Mouse (Mus musculus) monocyte, adult 2 months (primary cell): ENCODE data around the gene Rtp4.

Experiments used
- DNase-seq, 2 experiments: peaks; one replicate each; pipeline ENCODE4 v3.0.0; 2022; ENCODE audit warnings: low spot score in 2 of 2, low read depth in 1 of 2

Rtp4 gene

GRCm38 (mm10) chr16:23511166-23511935 is 8.7 kb upstream of the Rtp4 start:
- DNase-seq: no peak

DNA sequence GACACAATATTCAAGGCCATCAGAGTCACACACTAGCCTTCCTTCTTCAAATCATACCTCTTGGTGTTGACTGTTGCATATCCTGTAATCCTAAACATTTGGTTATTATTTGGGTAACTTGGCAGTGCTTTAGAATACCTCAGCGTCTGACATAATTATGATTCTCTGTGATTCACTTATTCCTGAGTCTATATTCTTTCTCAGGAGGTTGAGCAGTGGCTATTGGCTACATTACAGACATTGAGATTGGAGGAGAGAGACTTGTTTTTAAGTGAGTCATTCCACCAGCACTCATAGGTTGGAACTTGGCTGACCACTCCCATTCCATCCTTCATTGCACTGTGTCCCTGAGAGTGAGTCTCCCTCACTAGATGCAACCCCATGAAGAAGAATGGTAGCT is 6.7 kb upstream of the Rtp4 start:
- no peak for DNase-seq

- DNase-seq: no peak
Measured at GRCm38 (mm10) chr16:23515766-23516165, 4.3 kb upstream of the Rtp4 start.

DNA sequence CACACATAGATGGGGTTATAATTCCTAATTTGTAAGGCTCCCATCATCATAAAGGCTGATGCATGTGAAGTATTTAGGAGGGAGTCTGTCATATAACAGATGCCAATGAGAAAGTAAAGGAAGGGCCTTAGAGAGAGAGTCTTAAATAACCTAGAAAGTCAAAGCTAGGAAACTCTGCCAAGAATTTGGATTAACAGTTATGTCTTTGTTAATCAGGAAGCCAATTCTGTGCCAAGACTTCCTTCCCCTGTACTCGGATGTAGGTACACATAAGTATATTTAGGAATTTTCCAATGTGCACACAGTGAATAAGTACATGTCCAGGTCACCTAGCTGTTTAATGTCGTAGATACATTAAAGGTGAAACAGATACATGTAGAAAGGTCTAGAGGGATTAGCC is 3.5 kb upstream of the Rtp4 start:
- DNase-seq: no peak

DNA sequence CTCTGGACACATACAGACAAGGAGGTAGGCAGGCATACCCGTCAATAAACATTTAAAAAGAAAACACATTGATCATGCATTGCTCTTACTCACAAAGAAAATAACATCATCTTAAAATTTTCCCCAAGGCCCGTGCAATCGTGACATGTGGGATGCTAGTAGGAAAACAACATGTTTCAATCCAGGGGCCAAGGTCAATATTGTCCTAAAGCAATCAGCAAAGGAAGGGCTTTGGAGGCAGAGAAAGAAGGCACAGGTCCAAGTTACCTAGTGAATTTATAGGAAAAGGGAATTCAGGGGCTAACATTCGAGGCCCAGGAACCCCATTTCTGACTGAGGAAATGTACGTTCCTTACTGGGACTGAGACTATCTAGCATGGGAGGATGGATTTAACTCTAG is 2.9 kb upstream of the Rtp4 start:
- DNase-seq: no peak

DNA sequence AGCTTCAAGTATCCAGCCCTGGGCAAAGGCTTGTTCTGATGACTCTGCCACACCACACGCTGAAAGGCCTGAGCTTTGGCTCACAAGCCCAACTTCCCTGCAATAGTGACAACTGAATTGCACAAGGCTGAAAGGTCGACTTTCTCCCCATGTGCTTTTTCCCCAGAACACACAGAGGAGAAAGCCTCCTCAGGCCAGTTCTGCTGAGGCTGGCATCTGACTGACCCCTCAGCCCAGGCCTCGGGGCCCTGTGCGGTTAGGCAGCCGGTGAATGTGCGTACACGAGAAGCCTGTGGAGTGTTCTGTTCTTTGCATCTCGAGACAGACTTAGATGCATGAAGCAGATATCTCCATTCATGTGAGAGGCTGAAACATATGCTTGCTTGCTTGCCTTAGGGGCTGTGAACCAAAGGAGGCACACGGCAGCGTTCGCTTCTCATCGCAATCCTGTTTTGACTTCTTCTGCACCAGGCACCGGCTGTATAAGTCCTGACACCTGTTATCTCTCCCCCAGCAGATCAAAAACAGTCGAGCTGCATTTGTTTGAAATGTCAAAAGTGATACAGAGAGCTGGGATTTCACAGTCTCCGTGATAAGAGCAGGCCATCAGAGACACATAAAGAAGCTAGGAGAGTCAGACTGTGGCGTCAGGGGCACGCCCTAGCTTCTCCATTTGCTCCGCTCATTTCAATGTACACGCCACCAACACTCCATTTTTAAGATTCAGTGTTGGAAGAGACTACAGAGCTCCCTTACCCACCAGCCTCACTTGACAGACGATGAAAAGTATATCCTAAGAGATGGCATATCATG is 2.1 kb upstream of the Rtp4 start:
- no peak for DNase-seq

DNA sequence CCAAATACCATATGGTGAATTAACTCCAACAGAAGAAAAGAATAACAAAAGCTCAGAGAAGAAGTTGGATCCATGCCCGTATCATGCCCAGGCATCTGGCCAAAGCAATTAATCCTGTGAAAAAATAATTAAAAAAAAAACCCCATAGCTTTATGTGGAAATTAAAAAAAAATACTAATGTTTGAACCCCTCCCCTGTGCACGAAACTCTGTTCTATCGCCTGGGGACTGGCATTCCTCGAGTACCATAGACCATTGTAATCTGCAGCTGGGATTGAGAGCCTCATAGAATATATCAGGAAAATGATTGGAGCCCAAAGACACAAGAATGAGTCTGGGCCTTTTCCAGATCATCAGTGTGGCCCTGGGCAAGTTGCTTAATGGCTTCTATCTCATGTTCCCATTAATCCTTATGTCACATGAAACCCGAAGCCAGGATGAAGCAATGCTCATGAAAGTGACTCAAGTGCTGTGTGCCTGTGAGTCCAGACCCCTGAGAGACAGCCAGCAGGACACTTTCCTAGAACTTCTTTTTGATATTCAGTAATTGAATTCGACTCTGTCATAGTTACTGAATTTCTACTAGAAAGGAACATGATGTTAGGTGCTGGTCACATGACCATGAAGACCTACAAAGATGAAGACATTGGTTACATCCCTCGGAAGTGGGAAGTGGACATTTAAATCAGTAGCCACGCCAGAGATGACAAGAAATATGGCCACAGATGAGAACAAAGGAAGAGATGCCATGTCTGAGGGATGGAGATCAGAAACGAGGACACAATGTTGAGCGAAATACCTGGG is 1.3 kb upstream of the Rtp4 start:
- no peak for DNase-seq

DNA sequence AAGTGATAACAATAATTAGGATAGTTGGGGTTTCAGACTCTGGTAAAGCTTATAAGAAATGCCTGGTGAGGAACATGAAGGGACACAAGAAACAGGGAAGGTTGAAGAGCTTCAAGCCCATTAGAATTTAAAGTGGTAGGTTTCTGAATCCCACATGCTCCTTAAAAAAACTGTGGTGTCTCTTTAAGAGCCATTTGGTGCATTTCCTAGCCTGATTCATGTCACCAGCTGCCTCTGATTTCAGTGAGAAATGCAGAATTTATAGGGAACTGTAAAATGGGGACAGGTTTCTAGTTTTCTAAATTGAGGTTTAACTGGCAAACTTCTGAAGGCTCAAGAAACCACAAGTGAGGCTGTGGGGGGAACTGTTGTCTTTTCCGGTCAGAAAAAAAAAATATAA is 320 bp upstream of the Rtp4 start:
- no peak for DNase-seq

DNA sequence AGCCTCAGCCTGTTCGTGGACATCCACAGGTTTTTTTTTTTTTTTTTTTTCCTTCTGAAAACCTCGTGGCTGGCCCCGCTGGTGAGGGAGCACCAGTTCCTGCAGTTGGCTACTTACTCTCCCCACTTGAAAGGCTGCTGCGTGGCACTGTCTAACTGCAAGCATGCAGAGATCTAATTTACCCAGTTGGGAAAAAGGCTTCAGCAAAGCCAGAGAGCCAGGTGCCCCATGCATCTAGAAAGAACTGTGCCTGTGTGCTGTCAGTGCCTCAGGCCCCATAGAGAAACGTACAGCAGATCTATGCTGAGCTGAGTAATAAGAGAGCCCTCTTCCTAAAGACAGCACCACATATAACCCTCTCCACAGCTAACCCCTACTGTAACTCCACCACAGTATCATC is 1.0 kb downstream of the Rtp4 start:
- DNase-seq: no peak

GRCm38 (mm10) chr16:23522081-23522480 is 2.0 kb downstream of the Rtp4 start:
- no peak for DNase-seq

GRCm38 (mm10) chr16:23529186-23529585 is 9.1 kb downstream of the Rtp4 start:
- no peak for DNase-seq

DNA sequence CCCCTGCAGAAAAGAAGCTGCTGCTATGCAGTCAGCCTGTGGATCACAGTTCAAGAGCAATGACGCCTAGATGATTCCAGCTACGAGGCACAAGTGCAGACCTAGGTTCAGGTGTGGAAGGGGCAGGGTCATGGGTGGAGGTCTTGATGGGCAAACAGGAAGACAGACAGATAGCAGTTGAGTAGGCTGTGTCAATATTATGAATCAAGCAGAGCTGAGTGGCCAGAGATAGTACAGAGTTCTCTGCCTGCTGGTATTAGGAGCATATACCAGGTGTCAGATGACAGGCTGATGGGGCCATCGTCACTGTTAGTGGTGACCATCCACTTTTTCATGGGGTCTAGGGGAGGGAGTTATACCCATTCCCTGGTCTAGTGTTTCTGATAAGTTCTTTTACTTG is 13.6 kb downstream of the Rtp4 start:
- DNase-seq: no peak

DNA sequence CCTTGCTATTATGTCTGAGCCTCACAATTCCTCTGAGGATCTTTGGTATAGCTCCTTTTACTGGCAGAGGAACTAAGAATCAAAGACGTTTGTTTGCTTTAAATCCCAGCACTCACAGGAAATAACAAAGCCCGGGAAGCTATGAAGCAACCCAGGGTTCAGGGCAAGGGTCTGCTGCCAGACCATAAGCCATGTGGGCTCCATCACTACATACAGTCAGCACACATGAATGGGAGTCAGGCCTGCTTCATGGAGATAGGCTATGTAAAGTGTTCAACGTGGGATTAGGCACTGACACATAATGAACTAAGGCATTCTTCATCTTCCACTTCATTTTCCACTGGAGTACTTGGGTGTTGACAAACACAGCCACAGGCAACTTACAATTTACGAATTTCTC is 21.0 kb downstream of the Rtp4 start:
- DNase-seq: no peak

GRCm38 (mm10) chr16:23542866-23543265 is 22.8 kb downstream of the Rtp4 start:
- no peak for DNase-seq

- no peak for DNase-seq
Measured at GRCm38 (mm10) chr16:23544361-23544760, 24.3 kb downstream of the Rtp4 start.

DNA sequence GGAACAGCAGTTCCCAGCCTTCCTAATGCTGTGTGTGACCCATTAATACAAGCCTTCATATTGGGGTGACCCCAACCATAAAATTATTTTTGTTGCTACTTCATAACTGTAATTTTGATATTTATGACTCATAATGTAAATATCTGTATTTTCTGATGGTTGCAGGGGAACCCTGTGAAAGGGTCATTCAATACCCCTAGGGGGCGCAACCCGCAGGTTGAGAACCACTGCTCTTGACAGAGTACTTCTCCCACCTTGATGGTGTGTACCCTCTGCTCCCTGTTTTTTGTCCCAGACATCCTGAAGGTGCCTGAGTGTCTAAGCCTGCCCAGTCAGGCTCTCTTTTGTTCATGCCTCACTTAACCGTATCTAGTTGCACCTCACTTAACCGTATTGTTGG is 27.7 kb downstream of the Rtp4 start:
- no peak for DNase-seq

DNA sequence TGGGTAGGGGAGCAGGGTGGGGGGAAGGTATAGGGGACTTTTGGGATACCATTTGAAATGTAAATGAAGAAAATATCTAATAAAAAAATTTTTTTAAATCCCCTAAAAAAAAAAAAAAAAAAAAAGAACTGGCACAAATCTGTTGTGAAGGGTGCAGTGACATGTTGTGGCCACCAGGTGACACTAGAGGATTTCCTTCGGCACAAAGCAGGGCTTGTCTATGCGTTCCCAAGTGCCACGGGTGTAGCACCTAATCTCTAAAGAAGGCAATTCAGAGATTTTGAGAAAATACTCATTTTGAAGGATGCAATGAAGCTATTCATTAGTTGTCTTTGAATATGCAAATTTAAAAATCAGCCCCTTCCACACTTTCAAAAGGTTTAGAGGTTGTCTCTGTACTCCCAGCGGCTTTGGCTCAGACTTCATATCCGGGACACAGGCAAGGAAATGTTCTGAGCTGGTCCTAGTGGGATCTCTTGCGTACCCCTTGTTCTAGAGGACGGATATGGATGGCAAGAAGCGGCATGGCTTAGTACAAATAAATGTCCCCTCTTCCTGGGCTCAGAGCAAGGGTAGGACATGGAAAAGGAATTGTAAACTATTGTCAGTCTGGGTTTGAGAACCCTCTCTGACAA is 30.4 kb downstream of the Rtp4 start:
- no peak for DNase-seq

- DNase-seq: no peak
Measured at GRCm38 (mm10) chr16:23550981-23551582, 31.0 kb downstream of the Rtp4 start.

DNA sequence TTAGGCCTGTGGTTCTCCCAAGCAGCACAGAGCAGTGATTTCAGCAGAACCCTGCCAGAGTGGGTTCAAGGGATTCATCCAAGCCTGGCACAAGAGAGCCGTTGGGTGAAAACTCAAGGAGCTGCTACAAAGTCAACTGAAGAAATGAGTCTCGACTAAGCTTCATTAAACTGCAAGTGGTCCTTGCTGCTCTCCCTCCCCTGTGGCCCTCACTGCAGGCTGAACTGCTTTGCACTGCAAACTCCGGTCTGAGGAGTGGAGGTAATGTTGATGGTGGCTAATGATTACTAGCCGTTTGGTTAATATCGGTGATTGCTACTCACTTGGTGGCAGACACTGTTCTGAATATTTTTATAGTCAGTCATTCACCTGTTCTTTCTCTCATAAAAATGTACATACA is 34.6 kb downstream of the Rtp4 start:
- DNase-seq: no peak

DNA sequence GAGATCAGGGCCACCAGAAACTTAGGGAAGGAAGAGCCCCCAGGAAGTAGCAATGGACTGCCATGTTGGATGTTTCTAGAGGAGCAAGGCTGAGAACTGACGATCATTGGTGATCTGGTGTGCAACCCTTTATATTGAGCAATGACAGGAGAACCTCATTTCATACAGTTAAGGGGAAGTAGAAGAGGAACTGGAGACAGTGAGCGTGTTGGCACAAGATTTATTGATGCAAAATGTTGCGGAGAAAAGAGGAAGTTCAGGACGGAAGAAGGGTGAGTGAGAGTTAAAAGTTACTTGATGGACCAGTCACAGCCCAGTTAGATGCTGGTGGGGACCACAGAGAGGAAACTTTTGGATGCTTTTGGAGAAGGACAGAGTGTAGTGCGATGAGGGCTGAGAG is 37.1 kb downstream of the Rtp4 start:
- peak; percentile 26 to 32 for DNase-seq

- no peak for DNase-seq
Measured at GRCm38 (mm10) chr16:23557669-23558068, 37.6 kb downstream of the Rtp4 start.
